28 mouse cellular contexts compared by ENCODE assay signal in genomic region chr15:28114180-28114747, GRCm38 (mm10).
DNase-seq lines count a peak whose midpoint lies in the region; ATAC-seq lines count a peak whose summit lies in the region.
"Had no signal": no experiment of that assay in that cellular context is flagged by ENCODE, and none has a peak within 500 bp of the region (broad histone marks: within the 10 kb centered on the region; RNA-seq: fewer than 3 reads in every experiment).

No protein-coding gene starts in this region.

- H3K4me2 ChIP-seq in intestine, embryonic 16.5 days (ENCODE audit: low read depth, low read length) = no peak overlapping the region
- H3K4me2 ChIP-seq: forebrain, embryonic 15.5 days; heart, embryonic 11.5 days; hindbrain, embryonic 14.5 days; liver, embryonic 15.5 days; lung, embryonic 14.5 days; midbrain, embryonic 15.5 days; neural tube, embryonic 15.5 days had no signal

- no peak overlapping the region for H3K4me3 ChIP-seq in intestine, embryonic 16.5 days (ENCODE audit: low read length)
- H3K4me3 ChIP-seq: forebrain, embryonic 15.5 days; liver, embryonic 15.5 days; midbrain, embryonic 10.5 days; midbrain, embryonic 15.5 days; neural tube, embryonic 15.5 days had no signal

- 82% methylated on average over 6 of the region's 6 CpGs for WGBS in intestine, embryonic 16.5 days

- no peak overlapping the region for H3K9ac ChIP-seq in intestine, embryonic 16.5 days (ENCODE audit: low read depth, low read length)
- H3K9ac ChIP-seq: forebrain, embryonic 15.5 days; hindbrain, embryonic 14.5 days; liver, embryonic 15.5 days; lung, embryonic 14.5 days; midbrain, embryonic 15.5 days; neural tube, embryonic 15.5 days had no signal

- H3K4me1 ChIP-seq in intestine, embryonic 16.5 days (ENCODE audit: control insufficient read depth, insufficient read depth, low read length) = no peaks in the 10 kb centered on the region
- H3K4me1 ChIP-seq: liver, embryonic 15.5 days; midbrain, embryonic 15.5 days; neural tube, embryonic 15.5 days had no signal

- no peak overlapping the region for H3K27ac ChIP-seq in intestine, embryonic 16.5 days (ENCODE audit: low read length)
- H3K27ac ChIP-seq: forebrain, embryonic 15.5 days; hindbrain, embryonic 14.5 days; liver, embryonic 15.5 days; midbrain, embryonic 10.5 days; midbrain, embryonic 15.5 days; neural tube, embryonic 15.5 days; stomach, postnatal 0 days had no signal

- no peaks in the 10 kb centered on the region for H3K27me3 ChIP-seq in intestine, embryonic 16.5 days (replicated peaks; ENCODE audit: control insufficient read depth, insufficient read depth, low read length)
- H3K27me3 ChIP-seq: forebrain, embryonic 15.5 days; liver, embryonic 15.5 days; midbrain, embryonic 15.5 days; neural tube, embryonic 15.5 days had no signal

- H3K9me3 ChIP-seq in intestine, embryonic 16.5 days (ENCODE audit: control insufficient read depth, low read length) = no peaks in the 10 kb centered on the region
- H3K9me3 ChIP-seq: forebrain, embryonic 15.5 days; liver, embryonic 15.5 days; midbrain, embryonic 10.5 days; midbrain, embryonic 15.5 days; neural tube, embryonic 15.5 days had no signal

- ATAC-seq in intestine, embryonic 16.5 days = no peak
- ATAC-seq: CD4-positive, CD25-positive, alpha-beta regulatory T cell, adult 4 months; forebrain, embryonic 15.5 days; midbrain, embryonic 15.5 days had no signal

- DNase-seq in testis, postnatal 14 days (ENCODE audit: low spot score) = peak; percentile 4
- DNase-seq in testis, postnatal 10 days (ENCODE audit: low spot score) = no peak
- peak; percentile 85 for DNase-seq in kidney, adult 9 months
- peak; percentile 60 for DNase-seq in kidney, postnatal 14 days
- no peak for DNase-seq in layer of hippocampus, adult 9-10 months (ENCODE audit: low spot score)
- no peak for DNase-seq in retina, embryonic 14.5 days (ENCODE audit: low spot score)
- DNase-seq: adrenal gland, postnatal 10 days; cerebellum, adult 11 months; cerebellum, adult 9-10 months; cerebellum, postnatal 36 days; gastrocnemius, postnatal 25 days; heart, adult 18-20 months; heart, postnatal 4 days; layer of hippocampus, adult 9-11 months; lung, embryonic 14.5 days; lung, postnatal 14 days; right cerebral cortex, adult 18-20 months; spleen, adult 18-20 months had no signal

- H3K36me3 ChIP-seq in intestine, embryonic 16.5 days (ENCODE audit: control insufficient read depth, insufficient read depth, low read length) = no peaks in the 10 kb centered on the region
- H3K36me3 ChIP-seq: forebrain, embryonic 15.5 days; liver, embryonic 15.5 days; midbrain, embryonic 10.5 days; midbrain, embryonic 15.5 days; neural tube, embryonic 15.5 days had no signal

Comparison
In these comparisons a context has a peak if more than half of its experiments do, and no peak if none do; other contexts are left out.
1. DNase-seq: peak in testis, postnatal 14 days (single experiment), kidney, adult 9 months (single experiment) and kidney, postnatal 14 days (single experiment); none in testis, postnatal 10 days (single experiment), layer of hippocampus, adult 9-10 months (single experiment) and retina, embryonic 14.5 days (single experiment).